Mouse (Mus musculus): Measurements from ENCODE around the gene Tmem208.

DNA sequence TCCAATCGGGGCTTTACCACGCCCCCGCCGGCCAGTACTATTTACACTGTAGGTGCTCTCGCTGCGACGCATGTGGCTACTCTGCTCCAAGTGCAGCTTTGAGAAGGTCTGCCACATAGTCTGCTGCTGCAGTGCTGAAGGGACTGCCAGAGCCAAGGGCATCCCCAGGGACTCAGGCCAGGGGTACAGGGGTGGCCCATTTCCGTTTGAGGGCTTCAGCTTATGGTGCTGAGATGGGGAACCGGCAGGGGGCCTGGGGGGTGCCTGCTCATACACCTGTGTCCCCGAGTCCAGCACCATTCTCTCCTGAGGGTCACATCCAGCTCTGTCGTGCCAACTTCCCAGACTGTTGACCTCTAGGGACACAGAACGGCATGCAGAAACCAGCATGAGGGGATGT lies 40.6 kb upstream of the Tmem208 start:
- no peak for TF ChIP-seq CTCF (conservative IDR thresholded peaks at IDR 0.05; ENCODE audit: insufficient read depth, insufficient read length, low read depth, low read length)
- TF ChIP-seq POLR2A (IDR thresholded peaks at IDR 0.05; ENCODE audit: low read depth, low read length), result no peak
